Mouse (Mus musculus) urinary bladder, postnatal 0 days (tissue): ENCODE data around the gene Mbd3l1. TPM values are rescaled to one million over a fixed set of nuclear protein-coding genes. Genes with fewer than 3 reads are reported as not detected.

Source experiments
- microRNA-seq: library from miRNA; unstranded; fragments of <30 nt; microRNA quantifications from one replicate; pipeline ENCODE4, GENCODE M21; 2016
- polyA plus RNA-seq: library from polyadenylated mRNA; unstranded; fragments of >200 nt; fragmentation: Nextera tagmentation; extraction: Ambion mirVana; gene quantifications from 2 replicates; pipeline ENCODE4 v1.2.1, GENCODE M21; 2015

Gene Mbd3l1
- not detected in 2 replicates for polyA plus RNA-seq

DNA sequence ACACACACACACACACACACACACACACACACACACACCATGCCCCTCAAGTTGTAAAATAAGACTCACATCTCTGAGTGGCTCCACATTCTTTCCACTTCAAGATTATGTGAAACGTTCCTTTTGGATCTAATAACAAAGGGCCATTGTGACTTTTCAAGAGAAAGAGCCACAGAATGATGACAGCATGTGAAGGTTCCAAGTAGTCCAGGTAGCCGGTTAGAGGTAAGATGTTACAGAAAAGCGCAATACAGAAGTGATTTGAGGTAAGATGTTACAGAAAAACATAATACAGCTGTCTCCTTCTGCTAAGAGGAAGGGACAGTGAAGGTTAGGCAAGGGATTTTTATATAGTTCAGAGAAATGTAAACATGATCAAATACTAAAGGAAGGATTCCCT lies at the start of gene Mbd3l1, which contains the start of gene Zfp558:
Mbd3l1 (plus strand) TSS at position 192 of the 400 bp plus-strand sequence.
Zfp558 (minus strand) TSS at position 101 of the 400 bp plus-strand sequence.

DNA sequence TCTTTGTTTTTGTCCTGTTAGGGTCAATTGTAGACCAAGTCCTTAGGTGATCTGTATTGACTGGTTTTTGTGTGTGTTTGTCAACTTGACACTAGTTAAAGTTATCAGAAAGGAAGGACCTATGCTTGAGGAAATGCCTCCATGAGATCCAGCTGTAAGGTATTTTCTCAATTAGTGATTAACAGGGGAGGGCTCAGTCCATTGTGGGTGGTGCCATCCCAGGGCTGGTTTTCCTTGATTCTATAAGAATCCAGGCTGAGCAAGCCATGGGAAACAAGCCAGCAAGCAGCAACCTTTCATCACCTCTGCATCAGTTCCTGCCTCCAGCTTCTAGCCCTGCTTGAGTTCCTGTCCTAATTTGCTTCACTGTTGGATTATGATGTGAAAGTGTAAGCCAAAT lies 47.8 kb upstream of the Mbd3l1 start, which contains the start of gene Mbd3l2:
Mbd3l2 (plus strand) TSS at position 301 of the 400 bp plus-strand sequence.

Small RNA genes within 50 kb of the gene (microRNA-seq; reads per million reads assigned to microRNA genes)
- not detected for gene Gm22854

Other genes starting within 250 kb of the Mbd3l1 start
- 46.2 and 47.6 TPM in 2 replicates for gene Chordc1, start 186.2 kb upstream of the Mbd3l1 start, polyA plus RNA-seq
- 3.7 and 4.7 TPM in 2 replicates for gene Naalad2, start 75.4 kb upstream of the Mbd3l1 start, polyA plus RNA-seq
- not detected in 2 replicates for gene Ubtfl1, start 73.9 kb upstream of the Mbd3l1 start, polyA plus RNA-seq
- not detected in 2 replicates for gene Mbd3l2, start 47.7 kb upstream of the Mbd3l1 start, polyA plus RNA-seq
- gene Zfp558, start 91 bp upstream of the Mbd3l1 start, polyA plus RNA-seq: 1.2 and 1.3 TPM in 2 replicates
- 2.1 and 3.2 TPM in 2 replicates for gene Muc16, start 196.2 kb downstream of the Mbd3l1 start, polyA plus RNA-seq